Mouse (Mus musculus): Measurements from ENCODE around the gene Rftn1. TPM values are rescaled to one million over a fixed set of nuclear protein-coding genes. Genes with fewer than 3 reads are reported as not detected.

The Rftn1 gene
- total and polyA plus RNA-seq, 3 experiments = 52.5 to 80.6 (median 60.5) TPM

DNA sequence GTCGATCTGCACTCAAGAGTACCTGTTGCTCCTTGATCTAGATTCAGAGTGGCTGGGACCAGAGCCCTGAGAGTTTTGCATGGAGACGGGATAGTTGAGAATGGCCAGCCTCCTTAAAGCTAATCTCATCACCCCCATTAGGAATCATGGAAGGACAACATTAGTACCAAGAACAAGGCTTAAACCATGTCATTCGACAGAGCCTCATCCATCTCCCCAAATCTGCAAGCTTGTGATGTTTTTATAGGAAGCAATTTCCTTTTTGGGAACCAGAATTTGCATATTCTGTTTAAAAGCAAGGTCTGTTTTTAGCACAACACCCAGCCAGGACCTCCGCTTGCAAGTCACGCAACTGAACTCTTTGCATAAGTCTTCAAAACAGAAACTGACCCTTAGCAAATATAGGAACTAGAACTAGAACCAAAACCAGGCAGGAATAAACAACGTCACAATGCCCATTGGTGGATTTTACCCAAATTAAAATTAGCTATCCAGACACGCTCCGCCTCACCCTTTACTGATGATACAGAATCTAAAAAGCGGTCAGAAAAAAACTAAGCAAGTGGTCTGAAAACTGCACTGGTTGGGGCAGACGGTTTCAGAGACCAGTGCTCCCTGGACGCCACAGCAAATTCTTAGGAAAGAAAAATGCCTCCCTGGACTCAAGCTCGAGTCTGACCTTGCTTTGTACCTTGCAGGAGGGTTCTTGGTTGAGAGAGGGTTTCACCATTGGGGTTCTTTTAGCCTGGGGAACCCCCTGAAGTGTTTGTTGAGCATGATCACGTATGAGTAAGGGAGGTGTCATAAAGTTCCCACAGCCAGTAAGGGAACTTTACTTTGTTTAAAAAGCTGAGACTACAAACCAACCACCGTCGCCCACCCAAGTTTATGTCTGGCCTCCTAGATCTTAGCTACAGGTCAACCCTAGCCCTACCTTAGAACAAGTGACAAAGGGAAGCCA, 33.0 kb downstream of the Rftn1 start (continued):
- TF ChIP-seq IRF4 (IDR thresholded peaks at IDR 0.05; ENCODE audit: low read depth, low read length) (peak; percentile 96), MEF2A (IDR thresholded peaks at IDR 0.05; ENCODE audit: borderline replicate concordance, low read depth, low read length) (peak; percentile 100), MAFK (IDR thresholded peaks at IDR 0.05; ENCODE audit: insufficient replicate concordance, low read length) (peak; percentile 70; the same call in 1 of the 2 replicates), JUND (conservative IDR thresholded peaks at IDR 0.05; ENCODE audit: low read depth, low read length) (peak; percentile 65), ETS1 (conservative IDR thresholded peaks at IDR 0.05; ENCODE audit: low read depth, low read length) (peak; percentile 98)

DNA sequence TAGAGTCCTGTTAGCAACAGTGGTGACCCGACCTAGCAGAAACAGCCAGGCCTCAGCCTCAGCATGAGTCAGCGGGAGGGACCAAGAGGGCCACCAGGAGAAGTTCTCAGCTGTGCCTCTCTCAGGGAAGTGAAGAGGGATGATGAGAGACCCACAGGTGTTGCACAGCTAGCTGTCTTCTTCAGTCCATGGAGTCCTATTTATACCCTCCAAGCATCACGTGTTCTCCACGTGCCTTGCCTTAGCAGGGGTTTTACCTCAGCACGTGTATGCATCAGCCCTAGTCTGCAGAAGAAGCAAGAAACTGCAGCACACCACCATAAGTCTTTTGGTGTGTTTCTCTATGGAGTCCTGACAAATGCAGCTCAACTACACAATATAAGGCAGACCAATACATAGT, 38.4 kb downstream of the Rftn1 start:
- Histone ChIP-seq H3K4me3 (replicated peaks in 1 of 3; ENCODE audit: low read depth in 2 of 3, low read length in 2 of 3, poor library complexity in 1 of 3) (no peak overlapping the region), H3K27me3 (replicated peaks) (no peaks in the 10 kb centered on the region), H3K4me1 (ENCODE audit: control insufficient read depth in 1 of 2, insufficient read depth in 2 of 2) (peaks cover 31 to 88% of the 10 kb centered on the region in 2 experiments), H3K9me3 (replicated peaks; ENCODE audit: low read length) (peaks cover 43% of the 10 kb centered on the region), H3K9ac (ENCODE audit: insufficient read depth, low read depth) (no peak overlapping the region), H3K4me2 (ENCODE audit: insufficient read depth, low read depth, poor library complexity, severe bottlenecking) (no peak overlapping the region), H3K79me2 (replicated peaks; ENCODE audit: control insufficient read depth, extremely low read depth, insufficient read depth, poor library complexity, severe bottlenecking) (peaks cover 88% of the 10 kb centered on the region), H3K36me3 (replicated peaks in 1 of 2; ENCODE audit: control insufficient read depth in 1 of 2, insufficient read depth in 1 of 2, low read length in 1 of 2) (peaks cover 80 to 90% of the 10 kb centered on the region in 2 experiments), H3K27ac (ENCODE audit: insufficient read depth, low read depth) (peak overlapping the region; percentile 67)
- dilution Hi-C loops (cut with MboI; ENCODE audit: extremely low pct_ligation_motif_present, extremely low pct_unique_long_range_greater_than_20kb, low sequenced_read_pairs) = no loop called here
- DNase-seq (ENCODE audit: extremely low read depth) = peak; percentile 76
- in situ Hi-C loops (cut with MboI; ENCODE audit: low pct_ligation_motif_present, low pct_unique_long_range_greater_than_20kb, low sequenced_read_pairs) = no loop called here
- TF ChIP-seq CTCF (conservative IDR thresholded peaks at IDR 0.05 in 1 of 2, IDR thresholded peaks at IDR 0.05 in 1 of 2; ENCODE audit: low read depth in 2 of 2, low read length in 2 of 2) (no peak), MXI1 (IDR thresholded peaks at IDR 0.05; ENCODE audit: low read depth, low read length) (peak; percentile 75), GABPA (IDR thresholded peaks at IDR 0.05; ENCODE audit: insufficient replicate concordance, low read depth, low read length) (no peak), ELF1 (IDR thresholded peaks at IDR 0.05; ENCODE audit: low read depth, low read length) (no peak), ZMIZ1 (IDR thresholded peaks at IDR 0.05; ENCODE audit: low read depth, low read length) (0 out of 2 replicates have a peak, but pooled peaks have one; percentile 19), PAX5 (IDR thresholded peaks at IDR 0.05; ENCODE audit: low read length) (no peak), SIN3A (IDR thresholded peaks at IDR 0.05; ENCODE audit: low read length) (no peak), HCFC1 (IDR thresholded peaks at IDR 0.05; ENCODE audit: low read depth, low read length) (no peak), MAFK (IDR thresholded peaks at IDR 0.05; ENCODE audit: insufficient replicate concordance, low read length) (no peak), E2F4 (IDR thresholded peaks at IDR 0.05; ENCODE audit: insufficient replicate concordance, low read depth, low read length) (no peak), ZC3H11A (IDR thresholded peaks at IDR 0.05; ENCODE audit: low read depth, low read length) (no peak), USF1 (IDR thresholded peaks at IDR 0.05; ENCODE audit: low read depth, low read length) (peak; percentile 54), MYC (IDR thresholded peaks at IDR 0.05; ENCODE audit: low read depth, low read length) (peak; percentile 90), MEF2A (IDR thresholded peaks at IDR 0.05; ENCODE audit: borderline replicate concordance, low read depth, low read length) (peak; percentile 61; the same call in 1 of the 2 replicates), ZKSCAN1 (IDR thresholded peaks at IDR 0.05; ENCODE audit: borderline replicate concordance, low read depth, low read length) (no peak), EP300 (IDR thresholded peaks at IDR 0.05; ENCODE audit: low read length) (no peak), NRF1 (IDR thresholded peaks at IDR 0.05; ENCODE audit: low read depth, low read length) (no peak), USF2 (conservative IDR thresholded peaks at IDR 0.05; ENCODE audit: low read depth, low read length) (peak; percentile 62), BHLHE40 (IDR thresholded peaks at IDR 0.05; ENCODE audit: low read depth, low read length) (peak; percentile 99), JUND (conservative IDR thresholded peaks at IDR 0.05; ENCODE audit: low read depth, low read length) (no peak), SMC3 (IDR thresholded peaks at IDR 0.05; ENCODE audit: low read depth, low read length) (no peak), POLR2A (IDR thresholded peaks at IDR 0.05; ENCODE audit: low read depth, low read length) (no peak), ZNF384 (IDR thresholded peaks at IDR 0.05; ENCODE audit: low read depth, low read length) (no peak), TCF12 (IDR thresholded peaks at IDR 0.05; ENCODE audit: low read depth, low read length) (peak; percentile 52; the same call in 1 of the 2 replicates), ETS1 (conservative IDR thresholded peaks at IDR 0.05; ENCODE audit: low read depth, low read length) (peak; percentile 81), UBTF (IDR thresholded peaks at IDR 0.05; ENCODE audit: low read depth, low read length) (no peak), MAX (IDR thresholded peaks at IDR 0.05; ENCODE audit: low read length) (peak; percentile 95), RCOR1 (conservative IDR thresholded peaks at IDR 0.05; ENCODE audit: low read depth, low read length) (no peak; the same call in 1 of the 2 replicates), MAZ (IDR thresholded peaks at IDR 0.05; ENCODE audit: low read depth, low read length) (no peak), TBP (conservative IDR thresholded peaks at IDR 0.05; ENCODE audit: low read depth, low read length) (no peak), IRF4 (IDR thresholded peaks at IDR 0.05; ENCODE audit: low read depth, low read length) (no peak), RAD21 (IDR thresholded peaks at IDR 0.05; ENCODE audit: low read depth, low read length) (no peak)
